Mouse (Mus musculus): ENCODE measurements around the gene Lrrn1. TPM values are rescaled to one million over a fixed set of nuclear protein-coding genes. Genes with fewer than 3 reads are reported as not detected.

The Lrrn1 gene
- total RNA-seq (2021), result 10 to 100 TPM; 21.8 to 28.7 TPM
- long read RNA-seq, experiment 1, transcript Lrrn1-201 (2 exons, 3,700 nt), result major isoform, 9 of 11 reads
- long read RNA-seq, experiment 1, partial matches to known transcripts, result 2 of 11 reads
- long read RNA-seq, experiment 1, other reads (novel, unspliced or antisense), result 0 of 11 reads
- long read RNA-seq, experiment 2, transcript Lrrn1-201 (2 exons, 3,700 nt), result major isoform, 7 of 11 reads
- long read RNA-seq, experiment 2, partial matches to known transcripts, result 4 of 11 reads
- long read RNA-seq, experiment 2, other reads (novel, unspliced or antisense), result 0 of 11 reads

DNA sequence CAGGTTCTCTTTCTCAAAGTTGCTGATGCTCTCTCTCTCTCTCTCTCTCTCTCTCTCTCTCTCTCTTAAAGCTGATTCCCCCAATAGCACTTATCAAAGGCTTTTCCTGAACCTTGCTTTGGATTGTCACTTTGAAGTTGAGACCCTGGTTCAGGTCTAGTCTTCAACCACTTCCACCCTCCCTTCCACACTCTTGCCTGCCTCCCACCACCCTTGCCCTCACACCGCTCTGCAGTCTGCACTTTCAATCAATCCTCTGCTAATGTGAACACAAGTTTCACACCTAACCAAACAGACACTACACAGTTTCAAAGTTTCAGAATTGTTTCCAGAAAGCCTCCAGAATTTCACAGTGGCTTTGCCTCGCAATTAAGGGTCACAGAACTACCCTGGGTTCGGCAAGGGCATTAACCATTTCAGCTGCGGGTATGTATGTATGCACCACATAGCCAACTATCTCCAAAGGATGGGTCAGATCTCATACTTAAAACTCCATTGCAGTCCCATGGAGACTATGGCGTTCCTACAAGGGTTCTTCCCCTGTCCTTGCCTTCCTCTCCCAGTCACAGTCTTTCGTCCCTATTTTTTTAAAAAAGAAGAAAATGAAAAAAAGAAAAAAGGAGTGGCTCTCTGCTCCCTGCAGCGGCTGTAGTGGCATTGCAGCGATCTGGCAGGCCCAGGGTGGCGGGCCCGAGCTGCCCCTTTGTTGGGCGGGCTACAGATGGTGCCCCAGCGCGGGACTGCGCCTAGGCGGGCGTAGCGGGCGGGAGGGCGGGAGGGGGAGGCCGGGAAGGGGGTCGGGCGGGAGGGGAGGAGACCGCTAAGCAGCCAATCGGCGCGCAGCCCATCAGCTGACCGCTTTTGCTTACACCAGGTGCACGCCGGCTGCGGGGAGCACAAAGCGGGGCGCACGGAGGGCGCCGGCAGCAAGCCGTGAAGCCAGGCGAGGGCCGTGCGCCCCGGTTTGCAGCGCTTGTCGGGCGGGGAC lies at the start of gene Lrrn1:
TSS of gene Lrrn1 (plus strand) at position 892 of the 988 bp plus-strand sequence.
- peak in 1 of 2 experiments; percentile 14 for DNase-seq (ENCODE audit: low spot score in 2 of 2)

DNA sequence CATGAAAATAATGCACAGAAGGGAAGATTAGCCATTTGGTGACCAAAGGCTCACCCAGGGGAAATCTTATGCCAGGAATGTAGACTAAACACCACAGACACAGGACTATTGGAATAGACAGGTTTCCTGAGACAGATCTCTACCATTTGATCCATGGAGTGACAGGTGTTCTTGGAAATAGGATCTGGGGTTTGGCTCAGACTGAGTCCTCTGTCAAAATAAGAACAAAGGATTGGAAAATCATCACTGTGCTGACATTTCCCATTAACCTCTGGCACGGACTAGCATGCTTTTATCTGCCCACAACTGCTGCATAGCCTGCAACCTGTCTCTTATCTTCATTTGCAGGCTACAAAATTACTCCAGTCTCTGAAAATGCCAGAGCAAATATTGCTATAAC lies 35.1 kb upstream of the Lrrn1 start:
- no peak for DNase-seq (ENCODE audit: low spot score in 2 of 2)

DNA sequence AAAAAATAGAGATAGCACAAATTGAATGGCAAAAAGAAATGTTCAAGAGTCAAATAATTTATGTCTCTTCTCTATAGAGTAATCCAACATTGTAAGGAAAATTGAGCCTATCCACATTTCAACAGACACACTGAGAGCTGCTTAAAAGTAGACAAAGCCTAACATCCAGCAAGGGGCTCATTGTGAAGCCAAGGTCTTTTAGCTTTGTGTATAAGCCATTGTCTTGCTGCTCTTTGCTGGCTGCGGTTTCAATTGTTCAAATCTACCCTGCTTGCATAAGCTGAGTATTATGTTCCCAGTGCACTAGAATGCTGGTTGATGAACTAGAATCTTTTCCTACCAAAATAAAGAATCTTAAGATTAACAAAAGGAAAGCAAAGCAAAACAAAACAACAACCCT lies 33.7 kb upstream of the Lrrn1 start:
- no peak for DNase-seq (ENCODE audit: low spot score in 2 of 2)

DNA sequence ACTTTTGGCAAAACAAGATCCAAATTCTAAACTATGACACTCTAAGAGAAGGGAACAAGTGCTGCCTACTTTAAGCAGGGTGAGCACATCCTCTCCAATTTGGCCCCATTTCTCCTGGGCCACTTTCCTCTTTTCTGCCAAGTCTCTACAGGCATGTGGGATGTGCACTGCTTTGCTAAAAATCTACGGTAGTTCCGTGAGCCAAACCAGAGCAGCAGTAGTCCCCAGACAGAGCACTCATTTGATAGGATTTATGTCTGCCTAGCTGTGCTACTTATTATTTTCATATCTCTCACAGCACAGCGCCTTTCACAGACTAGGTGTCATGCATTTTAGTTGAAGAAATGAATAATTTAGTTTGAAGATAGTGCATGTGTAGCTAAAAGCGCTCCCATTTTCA lies 15.9 kb upstream of the Lrrn1 start:
- no peak for DNase-seq (ENCODE audit: low spot score in 2 of 2)

DNA sequence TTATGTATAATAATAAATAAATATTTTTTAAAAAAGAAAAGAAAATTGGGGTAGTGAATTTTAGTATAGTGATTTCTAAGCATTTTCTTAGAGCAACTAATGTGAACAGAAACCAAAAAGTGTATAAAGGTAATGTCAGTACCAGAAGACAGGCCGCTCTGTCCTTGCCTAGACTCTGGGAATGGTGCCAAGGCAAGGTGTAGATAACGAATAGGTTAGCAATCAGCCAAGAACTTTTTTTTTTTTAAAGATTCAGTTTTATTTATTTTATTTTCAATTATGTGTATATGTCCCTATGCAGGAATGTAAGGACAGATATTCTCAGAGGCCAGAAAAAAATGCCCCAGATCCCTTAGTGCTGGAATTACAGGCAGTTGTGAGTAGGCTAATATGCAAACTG lies 5.6 kb upstream of the Lrrn1 start:
- DNase-seq (ENCODE audit: low spot score in 2 of 2), result no peak

DNA sequence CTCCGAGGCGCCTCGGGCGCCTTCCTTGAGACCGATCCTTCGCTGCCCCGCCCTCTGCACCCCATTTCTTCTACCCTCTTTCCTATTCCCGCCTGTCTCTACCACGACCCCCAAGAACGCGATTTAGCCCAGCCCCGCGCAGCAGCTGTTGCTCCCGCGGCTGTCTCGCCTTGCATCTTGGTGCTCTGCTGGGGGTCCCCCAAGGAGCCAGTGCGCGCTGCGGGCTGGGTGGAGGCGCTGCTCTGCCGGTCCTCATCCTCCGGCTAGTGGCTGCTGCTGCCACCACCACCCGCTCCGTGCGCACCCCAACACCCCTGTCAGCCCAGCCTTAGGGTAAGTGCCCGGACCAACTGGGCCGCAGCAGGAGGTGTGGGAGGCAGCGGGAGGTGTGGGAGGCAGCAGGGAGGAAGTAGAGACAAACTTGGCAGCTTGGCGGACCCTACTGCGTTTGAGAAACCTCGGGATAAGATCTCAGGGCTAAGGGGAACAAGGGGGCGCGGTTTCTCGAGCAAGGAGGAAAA lies 403 bp downstream of the Lrrn1 start:
- no peak for DNase-seq (ENCODE audit: low spot score in 2 of 2)

DNA sequence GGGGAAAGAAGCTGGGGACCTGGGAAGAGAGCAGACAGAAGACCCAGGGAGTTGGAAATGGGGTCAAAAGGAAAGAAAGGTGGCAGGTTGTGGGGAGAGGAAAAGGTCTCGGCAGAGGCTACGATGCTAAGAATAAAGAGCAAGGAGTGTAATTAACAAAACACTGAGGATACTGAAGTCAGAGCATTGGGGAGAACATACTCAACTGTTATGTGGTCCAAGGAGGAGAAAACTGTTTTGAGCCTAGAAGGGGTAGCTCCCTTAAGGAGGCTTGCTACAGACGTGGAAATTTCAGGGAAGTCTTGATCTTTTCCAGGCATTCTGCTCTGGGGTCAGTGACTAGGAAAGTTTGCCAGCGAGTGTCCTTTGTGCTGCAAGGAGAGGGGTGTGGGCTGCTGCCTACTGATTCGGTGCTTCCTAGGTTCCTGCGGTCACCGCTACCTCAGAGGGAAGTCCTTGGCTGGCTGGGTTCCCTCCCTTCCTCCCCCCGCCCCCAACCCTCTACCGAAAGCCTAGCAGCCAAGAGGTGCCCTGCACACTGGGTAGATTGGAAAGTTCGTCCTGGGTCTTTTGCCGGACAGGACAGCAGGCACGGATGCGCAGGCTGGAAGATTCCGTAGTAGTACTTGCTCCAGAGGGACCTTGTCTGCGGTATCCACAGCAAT lies 1.2 kb downstream of the Lrrn1 start:
- DNase-seq (ENCODE audit: low spot score in 2 of 2), result no peak

DNA sequence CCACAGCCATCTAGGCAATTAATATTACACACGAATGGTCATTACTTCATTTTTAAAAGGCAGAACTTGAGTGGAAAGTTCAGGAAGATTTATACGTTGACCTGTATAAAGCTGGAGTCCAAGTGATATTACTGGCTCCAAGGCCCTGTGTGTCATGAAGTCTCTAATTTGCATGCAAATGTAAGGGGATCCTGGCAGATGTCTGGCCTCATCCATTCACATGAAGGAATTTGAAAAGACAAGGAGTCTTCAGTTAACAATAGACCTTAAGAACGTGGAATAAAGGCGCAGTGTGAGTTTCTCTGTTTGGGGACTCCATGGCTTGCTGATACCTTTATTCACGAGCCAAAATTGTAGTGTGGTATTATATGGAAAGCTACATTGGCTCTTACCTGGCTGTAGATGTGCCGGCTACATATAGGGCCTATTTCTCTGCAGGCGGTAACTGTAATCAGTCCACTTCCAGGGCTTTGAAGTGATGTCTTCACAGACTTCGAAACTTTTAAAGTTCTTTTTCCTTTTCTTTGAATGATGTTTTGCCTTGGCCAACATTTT lies 2.0 kb downstream of the Lrrn1 start:
- DNase-seq (ENCODE audit: low spot score in 2 of 2), result no peak

DNA sequence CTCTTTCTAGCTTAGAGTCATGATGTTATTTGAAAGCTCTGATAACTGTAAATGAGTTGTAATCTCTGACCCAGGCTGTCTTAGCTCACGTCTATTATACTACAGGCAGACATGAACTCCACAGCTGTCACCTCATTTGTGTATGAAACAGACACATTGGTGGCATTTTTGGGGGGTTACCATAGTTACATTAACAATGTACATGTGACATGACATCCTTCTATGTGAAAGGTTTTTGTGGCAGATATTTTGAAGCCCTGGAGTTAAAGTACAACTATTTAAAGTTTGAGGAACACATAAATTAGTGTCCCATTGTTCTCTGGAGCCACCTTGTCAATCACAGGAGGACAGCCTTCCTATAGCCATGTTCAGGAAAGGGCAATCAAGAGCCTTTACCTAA lies 5.0 kb downstream of the Lrrn1 start:
- DNase-seq (ENCODE audit: low spot score in 2 of 2), result no peak

DNA sequence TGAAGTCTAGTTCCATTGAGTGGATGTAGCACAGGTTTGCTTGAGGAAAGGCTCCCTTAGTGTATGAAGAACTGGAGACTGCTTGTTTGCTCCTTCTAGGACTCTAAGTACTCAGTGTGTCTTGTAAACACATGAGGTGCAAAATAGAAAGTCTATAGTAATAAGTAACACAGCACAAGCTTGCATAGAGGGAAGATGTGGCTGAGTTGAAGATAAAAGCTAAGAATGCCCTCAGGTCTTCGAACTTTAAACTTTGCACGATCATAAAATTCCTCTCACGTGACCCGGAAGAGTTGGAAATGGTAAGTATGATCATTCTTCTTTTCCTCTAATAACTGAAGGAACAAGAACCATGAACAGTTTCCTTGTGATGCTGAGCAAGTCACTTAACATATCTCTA lies 7.1 kb downstream of the Lrrn1 start:
- DNase-seq (ENCODE audit: low spot score in 2 of 2), result no peak

DNA sequence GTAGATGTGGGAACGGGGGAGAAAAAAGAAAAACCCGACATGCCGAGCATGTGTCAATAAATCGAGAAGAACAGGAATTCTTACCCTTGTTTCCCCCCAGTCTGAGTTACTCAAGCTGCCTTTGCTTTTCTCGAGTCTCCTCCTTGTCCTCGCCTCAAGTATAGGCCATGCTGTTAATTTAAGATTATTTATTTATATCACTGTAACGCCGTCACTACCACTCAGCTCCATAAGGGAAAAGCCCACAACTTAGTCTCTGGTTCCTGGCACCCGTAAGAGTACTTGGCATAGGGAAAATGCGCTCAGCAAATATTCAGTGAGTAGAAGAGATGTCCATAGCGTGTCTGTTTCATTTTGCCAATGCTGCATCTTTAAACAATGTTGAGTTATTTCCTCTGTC lies 11.7 kb downstream of the Lrrn1 start:
- no peak for DNase-seq (ENCODE audit: low spot score in 2 of 2)

DNA sequence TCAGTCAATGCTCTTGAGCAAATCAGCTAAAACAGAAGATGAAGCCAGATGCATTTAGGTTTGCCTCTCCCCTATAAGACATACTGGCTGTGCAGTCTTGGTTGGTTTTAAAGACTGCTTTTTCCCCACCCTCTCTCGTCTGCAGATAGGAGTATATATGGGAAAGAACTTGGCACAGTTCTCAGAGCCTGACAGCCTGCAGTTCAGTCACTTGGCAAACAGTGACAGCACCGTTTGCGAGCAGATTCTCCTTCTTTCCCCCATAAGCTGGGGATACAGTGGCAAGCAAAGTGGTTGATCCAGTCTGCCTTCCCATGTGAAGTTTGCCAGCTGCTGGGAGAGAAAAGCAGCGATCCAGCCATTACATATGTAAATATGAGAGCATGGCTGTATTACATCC lies 12.3 kb downstream of the Lrrn1 start:
- DNase-seq (ENCODE audit: low spot score in 2 of 2), result no peak

DNA sequence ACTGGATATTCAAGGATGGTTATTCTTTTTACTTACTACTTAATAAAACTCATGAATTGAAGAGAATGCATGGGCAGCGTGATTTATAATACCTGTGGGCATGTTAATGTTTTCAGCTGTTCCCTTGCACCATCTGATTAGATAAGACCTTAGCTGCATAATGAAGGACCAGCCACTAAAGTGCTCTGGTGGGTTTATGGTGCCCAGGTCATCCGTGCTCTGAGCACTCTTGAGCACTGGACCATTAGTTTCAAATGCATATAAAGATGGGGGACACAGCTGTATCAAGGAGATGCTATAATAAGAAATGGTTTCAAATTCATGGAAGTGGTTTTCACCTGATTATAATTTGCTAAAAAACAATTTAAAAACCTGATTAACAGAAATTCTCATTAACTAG lies 16.7 kb downstream of the Lrrn1 start:
- DNase-seq (ENCODE audit: low spot score in 2 of 2), result no peak

DNA sequence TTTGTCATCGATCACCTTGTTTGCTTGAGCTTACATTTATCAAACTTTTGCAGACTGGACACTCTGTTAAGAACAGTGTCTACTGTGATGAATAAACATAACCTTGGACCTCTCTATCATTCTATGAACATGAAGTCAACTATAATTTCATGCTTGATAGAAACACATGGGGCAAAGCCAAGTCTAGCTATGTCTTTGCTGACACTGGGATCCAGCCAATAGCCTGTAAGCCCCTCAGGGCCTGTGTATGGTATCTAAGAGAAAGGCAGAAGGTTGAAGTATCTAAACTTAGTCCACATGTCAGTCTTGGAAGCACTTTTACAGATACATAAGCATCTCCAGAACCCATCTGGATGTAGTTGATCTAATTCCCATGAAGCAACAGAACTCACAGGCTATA lies 22.9 kb downstream of the Lrrn1 start:
- no peak for DNase-seq (ENCODE audit: low spot score in 2 of 2)

DNA sequence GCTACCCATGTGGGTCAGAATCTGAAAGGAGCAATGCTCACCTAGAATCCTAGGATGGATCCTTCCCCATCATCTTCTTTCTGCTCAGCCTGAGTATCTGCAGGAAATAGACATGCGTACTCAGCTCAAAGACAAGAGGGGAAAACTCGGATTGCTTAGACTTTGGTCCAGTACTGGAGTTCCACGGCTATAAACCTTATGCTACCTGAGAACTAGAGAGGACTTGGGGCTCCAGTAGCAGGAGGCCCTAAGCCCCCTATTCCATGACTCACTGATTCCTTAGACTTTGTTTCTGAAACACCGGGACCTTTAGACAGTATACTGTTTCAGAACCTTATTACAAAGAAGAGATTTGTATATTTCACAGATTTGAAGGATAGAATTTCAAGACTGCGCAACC lies 25.8 kb downstream of the Lrrn1 start:
- no peak for DNase-seq (ENCODE audit: low spot score in 2 of 2)

DNA sequence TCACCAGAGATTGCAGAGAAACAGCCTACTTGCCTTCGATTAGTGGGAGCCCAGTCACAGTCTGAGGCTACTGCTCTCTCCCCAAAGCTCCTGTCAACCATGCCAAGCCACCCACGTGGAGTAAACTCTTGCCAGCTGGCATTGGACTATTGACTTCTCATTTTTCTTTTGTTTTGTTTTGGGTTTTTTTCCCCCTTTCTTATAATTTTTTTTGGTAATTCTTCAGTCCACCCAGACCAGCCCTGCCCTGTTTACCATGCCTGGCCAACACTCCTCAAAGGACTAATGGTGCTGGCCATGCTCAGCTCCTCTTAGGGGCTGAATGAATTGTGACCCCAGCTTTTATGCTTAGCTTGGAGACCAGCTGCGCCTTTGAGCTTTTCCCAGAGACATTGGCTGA lies 27.4 kb downstream of the Lrrn1 start:
- no peak for DNase-seq (ENCODE audit: low spot score in 2 of 2)

DNA sequence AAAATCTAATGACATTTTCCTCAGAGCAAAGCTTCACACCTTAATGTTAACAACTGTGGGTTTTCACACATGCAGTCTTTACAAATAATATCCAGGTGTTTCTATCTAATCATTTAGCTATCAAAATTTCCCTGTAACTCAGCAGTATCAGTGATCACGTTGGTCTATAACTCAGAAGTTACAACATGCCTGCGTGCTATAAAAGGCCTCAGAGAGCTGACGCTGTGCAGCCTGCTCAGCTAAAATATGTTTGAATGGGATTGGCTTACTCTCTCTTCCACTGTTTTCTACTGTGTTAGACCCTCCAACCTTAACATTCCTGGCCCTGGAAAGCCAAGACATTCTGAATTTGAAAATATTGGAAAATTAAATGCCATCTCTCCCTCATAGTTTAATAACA lies 28.2 kb downstream of the Lrrn1 start:
- DNase-seq (ENCODE audit: low spot score in 2 of 2), result no peak

DNA sequence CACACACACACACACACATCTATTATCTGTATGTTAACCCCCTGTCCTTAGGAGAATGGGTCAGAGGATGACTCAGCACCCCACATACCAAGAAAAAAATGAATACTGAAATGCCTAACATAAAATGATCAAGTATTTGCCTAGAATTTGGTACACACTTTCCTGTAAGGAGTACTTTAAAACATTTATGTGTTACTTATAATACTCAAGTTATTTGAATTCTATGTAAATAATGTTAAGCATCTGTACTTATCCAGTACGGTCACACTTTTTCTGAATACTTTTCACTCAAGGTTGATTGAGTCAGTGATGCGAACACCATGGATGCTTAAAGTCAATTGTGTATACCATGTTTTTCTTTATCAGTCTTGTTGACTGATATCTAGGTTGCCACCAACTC lies 32.7 kb downstream of the Lrrn1 start:
- DNase-seq (ENCODE audit: low spot score in 2 of 2), result no peak

DNA sequence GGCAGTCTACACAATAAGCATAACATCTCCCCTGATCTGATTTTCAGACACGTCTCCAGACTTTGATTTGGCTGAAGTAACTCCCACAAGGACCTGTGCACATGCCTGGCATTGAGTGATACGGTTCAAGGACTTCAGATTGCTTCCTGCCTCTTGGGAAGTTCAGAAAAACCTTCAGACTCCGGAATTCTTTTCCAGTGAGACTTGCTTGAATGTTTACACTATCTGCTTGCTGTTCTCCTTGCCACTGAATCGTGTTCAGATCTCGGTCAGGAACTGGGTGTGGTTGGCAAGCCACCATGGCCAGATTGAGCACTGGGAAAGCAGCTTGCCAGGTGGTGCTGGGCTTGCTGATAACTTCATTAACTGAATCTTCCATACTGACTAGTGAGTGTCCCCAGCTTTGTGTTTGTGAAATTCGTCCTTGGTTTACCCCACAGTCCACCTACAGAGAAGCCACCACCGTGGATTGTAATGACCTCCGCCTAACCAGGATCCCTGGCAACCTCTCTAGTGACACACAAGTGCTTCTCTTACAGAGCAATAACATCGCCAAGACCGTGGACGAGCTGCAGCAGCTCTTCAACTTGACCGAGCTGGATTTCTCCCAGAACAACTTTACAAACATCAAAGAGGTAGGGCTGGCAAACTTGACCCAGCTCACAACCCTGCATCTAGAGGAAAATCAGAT lies 37.5 kb downstream of the Lrrn1 start:
- no peak for DNase-seq (ENCODE audit: low spot score in 2 of 2)

DNA sequence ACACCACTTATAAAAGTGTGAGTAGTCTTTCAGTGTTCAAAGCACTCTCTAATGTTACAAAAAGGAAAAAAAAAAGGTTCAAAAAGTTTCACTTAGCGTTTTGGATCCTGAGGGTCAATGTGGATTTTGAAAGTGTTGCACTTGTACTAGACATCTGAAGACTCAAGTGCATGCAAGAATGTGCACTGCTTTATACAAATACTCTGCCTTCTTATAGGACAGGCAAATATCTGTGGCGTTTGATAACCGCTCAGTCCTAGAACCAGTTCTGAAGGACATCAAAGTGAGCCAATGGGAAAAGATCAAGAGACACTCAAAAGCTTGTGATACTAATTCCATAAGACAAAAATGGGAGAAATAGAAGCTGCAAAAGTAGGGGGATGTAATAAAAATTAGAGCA lies 45.0 kb downstream of the Lrrn1 start:
- no peak for DNase-seq (ENCODE audit: low spot score in 2 of 2)

DNA sequence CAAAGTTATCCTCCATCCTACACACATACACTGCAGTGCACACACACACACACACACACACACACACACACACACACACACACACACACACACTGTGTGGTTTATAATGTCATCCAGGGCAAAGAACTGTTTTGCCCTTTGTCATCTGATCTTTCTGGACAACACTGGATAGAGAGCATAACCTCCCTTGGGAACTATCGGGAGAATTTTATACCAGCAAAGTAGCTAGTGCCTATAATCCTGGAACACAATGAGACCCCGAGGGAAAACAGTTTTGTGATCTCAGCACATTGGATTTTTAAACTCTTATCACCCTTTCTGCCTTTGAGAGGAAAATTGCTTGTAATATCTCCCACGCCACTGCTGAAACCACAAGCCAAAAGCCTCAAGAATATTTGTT lies 45.8 kb downstream of the Lrrn1 start:
- no peak for DNase-seq (ENCODE audit: low spot score in 2 of 2)

Measured in adrenal gland, postnatal 4 days (tissue).